Mouse (Mus musculus): ENCODE measurements at regions not wholly inside any gene's neighbourhood (a gene's known extent, or its start where the extent isn't known, plus 50 kb on each side); places are given as distances from the start of the nearest gene placed in this dataset.

GRCm38 (mm10) chr5:85954526-85954925 is 110.9 kb downstream of the Cenpc1 start:
- DNase-seq (ENCODE audit: low spot score in 2 of 2): no peak

GRCm38 (mm10) chr5:85936667-85937314 is 128.6 kb downstream of the Cenpc1 start:
- peak; percentile 50 to 72 for DNase-seq (ENCODE audit: low spot score in 2 of 2)

GRCm38 (mm10) chr5:85918288-85918687 is 147.1 kb downstream of the Cenpc1 start:
- DNase-seq (ENCODE audit: low spot score in 2 of 2): peak; percentile 11 to 78

GRCm38 (mm10) chr5:85915000-85915399 is 150.4 kb downstream of the Cenpc1 start:
- DNase-seq (ENCODE audit: low spot score in 2 of 2): no peak

GRCm38 (mm10) chr5:85896452-85896851 is 168.9 kb downstream of the Cenpc1 start:
- peak in 1 of 2 experiments; percentile 10 for DNase-seq (ENCODE audit: low spot score in 2 of 2)

GRCm38 (mm10) chr5:85895814-85896213 is 169.6 kb downstream of the Cenpc1 start:
- no peak for DNase-seq (ENCODE audit: low spot score in 2 of 2)

GRCm38 (mm10) chr5:85870311-85870710 is 195.1 kb downstream of the Cenpc1 start:
- DNase-seq (ENCODE audit: low spot score in 2 of 2): no peak

GRCm38 (mm10) chr5:85832556-85832955 is 232.8 kb downstream of the Cenpc1 start:
- DNase-seq (ENCODE audit: low spot score in 2 of 2): peak; percentile 1 to 65

- peak in 1 of 2 experiments; percentile 16 for DNase-seq (ENCODE audit: low spot score in 2 of 2)
These were observed 269.7 kb downstream of the Cenpc1 start for GRCm38 (mm10) chr5:85795531-85796197.

- no peak for DNase-seq (ENCODE audit: low spot score in 2 of 2)
These were observed 272.2 kb downstream of the Cenpc1 start for GRCm38 (mm10) chr5:85793148-85793547.

- no peak for DNase-seq (ENCODE audit: low spot score in 2 of 2)
These were observed 284.5 kb downstream of the Cenpc1 start for GRCm38 (mm10) chr5:85780730-85781454.

GRCm38 (mm10) chr5:85780017-85780416 is 285.4 kb downstream of the Cenpc1 start:
- DNase-seq (ENCODE audit: low spot score in 2 of 2): peak in 1 of 2 experiments; percentile 35

- no peak for DNase-seq (ENCODE audit: low spot score in 2 of 2)
These were observed 286.2 kb downstream of the Cenpc1 start for GRCm38 (mm10) chr5:85779205-85779604.

GRCm38 (mm10) chr5:85772660-85773059 is 292.7 kb downstream of the Cenpc1 start:
- DNase-seq (ENCODE audit: low spot score in 2 of 2): peak in 1 of 2 experiments; percentile 27

GRCm38 (mm10) chr5:85772086-85772485 is 293.3 kb downstream of the Cenpc1 start:
- DNase-seq (ENCODE audit: low spot score in 2 of 2): peak in 1 of 2 experiments; percentile 36

GRCm38 (mm10) chr5:85767157-85767556 is 298.2 kb downstream of the Cenpc1 start:
- DNase-seq (ENCODE audit: low spot score in 2 of 2): no peak

- DNase-seq (ENCODE audit: low spot score in 2 of 2): no peak
These were observed 308.7 kb downstream of the Cenpc1 start for GRCm38 (mm10) chr5:85756716-85757115.

- DNase-seq (ENCODE audit: low spot score in 2 of 2): peak; percentile 18 to 74
These were observed 311.2 kb downstream of the Cenpc1 start for GRCm38 (mm10) chr5:85754227-85754626.

- no peak for DNase-seq (ENCODE audit: low spot score in 2 of 2)
These were observed 312.3 kb downstream of the Cenpc1 start for GRCm38 (mm10) chr5:85753109-85753508.

GRCm38 (mm10) chr5:85751649-85752048 is 313.7 kb downstream of the Cenpc1 start:
- no peak for DNase-seq (ENCODE audit: low spot score in 2 of 2)

GRCm38 (mm10) chr5:85750893-85751292 is 314.5 kb downstream of the Cenpc1 start:
- DNase-seq (ENCODE audit: low spot score in 2 of 2): no peak

GRCm38 (mm10) chr5:85729613-85730012 is 335.8 kb downstream of the Cenpc1 start:
- no peak for DNase-seq (ENCODE audit: low spot score in 2 of 2)

Measured in layer of hippocampus, adult 18-20 months (tissue).